Mouse (Mus musculus) heart, embryonic 13.5 days (tissue): ENCODE data around the gene Myo18a. TPM values are rescaled to one million over a fixed set of nuclear protein-coding genes. Genes with fewer than 3 reads are reported as not detected.

Experiments used
- ATAC-seq: fragments of 200-750 bp; cut with Nextera tagmentation; 2 replicates; pipeline ENCODE4 v1.8.0; 2017; ENCODE audit warnings: moderate TSS enrichment; ENCODE audit not compliant: insufficient number of reproducible peaks, low FRiP score, low TSS enrichment; ENCODE audit errors: extremely low read depth
- H3K27ac ChIP-seq: fragments of 300-500 bp; sonication (generic); replicated peaks from 2 replicates; pipeline ENCODE4 v1.5.1; 2015; ENCODE audit warnings: moderate library complexity, mild to moderate bottlenecking, inconsistent platforms
- H3K27me3 ChIP-seq: fragments of 300-500 bp; sonication (generic); replicated peaks from 2 replicates; pipeline ENCODE4 v1.6.1; 2015; ENCODE audit warnings: mild to moderate bottlenecking, inconsistent platforms
- H3K36me3 ChIP-seq: fragments of 300-500 bp; sonication (generic); 2 replicates; pipeline ENCODE4 v1.6.1; 2015; ENCODE audit warnings: mild to moderate bottlenecking, inconsistent platforms
- H3K4me1 ChIP-seq: fragments of 300-500 bp; sonication (generic); 2 replicates; pipeline ENCODE4 v1.6.1; 2015; ENCODE audit warnings: inconsistent platforms
- H3K4me2 ChIP-seq: fragments of 300-500 bp; sonication (generic); 2 replicates; pipeline ENCODE4 v1.6.1; 2015; ENCODE audit warnings: inconsistent platforms, mild to moderate bottlenecking, moderate library complexity
- H3K4me3 ChIP-seq: fragments of 300-500 bp; sonication (generic); 2 replicates; pipeline ENCODE4 v1.5.1; 2015; ENCODE audit warnings: moderate library complexity, mild to moderate bottlenecking, inconsistent platforms
- H3K9ac ChIP-seq: fragments of 300-500 bp; sonication (generic); 2 replicates; pipeline ENCODE4 v1.6.1; 2015; ENCODE audit warnings: inconsistent platforms, mild to moderate bottlenecking, moderate library complexity
- H3K9me3 ChIP-seq: fragments of 300-500 bp; sonication (generic); 2 replicates; pipeline ENCODE4 v1.6.1; 2016; ENCODE audit warnings: inconsistent platforms
- WGBS: fragments of 180-500 bp; shearing (Covaris S2); methylation state at CpG from one replicate; pipeline ENCODE4 v1.1.7; 2015; ENCODE audit warnings: mixed read lengths; 5-methylcytosine and 5-hydroxymethylcytosine counted together
- polyA plus RNA-seq: library from polyadenylated mRNA; unstranded; fragments of >200 nt; fragmentation: Nextera tagmentation; extraction: Ambion mirVana; gene quantifications from 2 replicates; pipeline ENCODE4 v1.2.1, GENCODE M21; 2015

Myo18a gene
- polyA plus RNA-seq, 1 experiment from 2014 or later = 100.0 TPM

DNA sequence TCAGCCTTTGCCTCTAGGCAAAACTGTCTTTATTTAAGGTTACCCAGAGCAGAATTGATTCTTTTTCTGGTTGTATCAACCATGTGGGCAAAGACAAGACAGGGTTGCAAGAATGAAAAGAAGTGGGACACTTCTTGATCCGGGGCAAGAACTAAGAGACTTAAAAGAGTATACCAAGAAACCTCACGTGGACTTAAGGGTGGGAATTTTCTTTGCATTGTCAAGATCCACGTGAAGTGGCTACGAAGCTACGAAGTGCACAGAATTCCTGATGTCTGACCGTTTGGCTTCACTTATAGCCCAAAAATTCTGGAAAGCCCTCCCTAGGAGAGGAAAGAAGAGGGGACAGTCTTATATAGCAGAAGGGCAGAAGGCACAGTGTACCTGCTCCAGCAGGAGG, 130.2 kb downstream of the Myo18a start:
- Histone ChIP-seq H3K4me1 (peaks cover 40% of the 10 kb centered on the region), H3K27ac (peak overlapping the region; percentile 87), H3K27me3 (peaks cover 26% of the 10 kb centered on the region), H3K9me3 (no peaks in the 10 kb centered on the region), H3K4me2 (peak overlapping the region; percentile 50), H3K4me3 (no peak overlapping the region), H3K9ac (peak overlapping the region; percentile 60), H3K36me3 (no peaks in the 10 kb centered on the region)
- no peak for ATAC-seq
- WGBS = 45% methylated on average over 6 of the region's 6 CpGs

DNA sequence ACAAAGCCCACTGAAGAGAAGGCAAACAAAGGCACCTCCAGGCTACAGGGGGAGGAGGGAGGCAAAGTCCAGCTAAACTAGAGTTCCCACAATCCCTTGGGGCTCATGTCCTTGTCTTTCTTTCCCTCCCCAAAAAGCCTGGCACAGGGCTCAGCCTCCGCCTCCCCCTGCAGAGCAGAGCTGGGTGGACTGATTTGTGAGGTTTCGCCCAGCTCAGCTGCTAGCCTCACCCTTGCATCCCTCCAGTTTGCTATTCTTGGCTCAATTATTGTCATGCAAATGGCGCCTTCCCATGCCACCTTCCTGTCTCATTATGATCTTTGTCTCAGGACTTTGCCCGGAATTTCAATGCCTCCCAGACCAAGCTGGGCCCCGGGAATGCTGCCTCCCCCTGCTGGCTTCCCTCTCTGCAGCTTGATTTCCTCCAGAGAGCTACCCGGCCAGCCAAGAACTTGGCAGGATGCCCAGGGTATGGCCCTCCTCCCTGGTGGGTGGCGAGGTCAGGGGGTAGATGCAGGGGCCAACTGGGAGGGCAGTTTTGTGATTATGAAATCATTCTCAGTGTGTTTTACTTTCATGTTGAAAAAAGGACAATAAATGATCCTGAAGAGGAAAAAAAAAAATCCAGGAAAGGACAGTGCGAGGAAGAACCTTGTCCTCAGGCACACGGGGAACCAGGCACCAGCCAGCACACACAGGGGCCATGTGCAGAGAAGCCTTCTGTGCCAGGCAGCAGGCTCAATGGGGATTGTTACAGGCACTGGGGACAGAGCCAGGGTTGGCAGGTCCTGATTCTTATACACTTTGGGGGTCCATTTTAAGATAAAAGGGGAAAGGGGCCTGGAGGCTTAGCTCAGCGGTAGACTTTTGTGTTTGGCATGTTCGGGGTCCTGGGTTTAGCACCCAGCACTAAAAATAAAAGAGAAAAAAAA, 131.0 kb downstream of the Myo18a start, which contains the start of gene Pipox:
Pipox (minus strand) TSS at position 310 of the 932 bp plus-strand sequence.
- peak; percentile 62 for ATAC-seq

GRCm38 (mm10) chr11:77894967-77895366, 131.9 kb downstream of the Myo18a start:
- Histone ChIP-seq H3K9me3 (no peaks in the 10 kb centered on the region), H3K4me1 (peaks cover 40% of the 10 kb centered on the region), H3K27me3 (peaks cover 33% of the 10 kb centered on the region), H3K4me3 (no peak overlapping the region), H3K36me3 (no peaks in the 10 kb centered on the region), H3K4me2 (no peak overlapping the region), H3K9ac (no peak overlapping the region), H3K27ac (no peak overlapping the region)
- WGBS = 83% methylated on average over 2 of the region's 2 CpGs
- no peak for ATAC-seq

More for the DNA sequence above, 131.0 kb downstream of the Myo18a start, which contains the start of gene Pipox:
- no peaks in the 10 kb centered on the region for H3K9me3 ChIP-seq
- no peaks in the 10 kb centered on the region for H3K36me3 ChIP-seq
- H3K4me1 ChIP-seq = peaks cover 40% of the 10 kb centered on the region
- peaks cover 33% of the 10 kb centered on the region for H3K27me3 ChIP-seq
- H3K9ac ChIP-seq = peak within 1 kb of the TSS; percentile 60
- WGBS = 19% methylated on average over 11 of the region's 11 CpGs
- peak within 1 kb of the TSS; percentile 87 for H3K27ac ChIP-seq
- peak within 1 kb of the TSS; percentile 50 for H3K4me2 ChIP-seq
- no peak within 1 kb of the TSS for H3K4me3 ChIP-seq

DNA sequence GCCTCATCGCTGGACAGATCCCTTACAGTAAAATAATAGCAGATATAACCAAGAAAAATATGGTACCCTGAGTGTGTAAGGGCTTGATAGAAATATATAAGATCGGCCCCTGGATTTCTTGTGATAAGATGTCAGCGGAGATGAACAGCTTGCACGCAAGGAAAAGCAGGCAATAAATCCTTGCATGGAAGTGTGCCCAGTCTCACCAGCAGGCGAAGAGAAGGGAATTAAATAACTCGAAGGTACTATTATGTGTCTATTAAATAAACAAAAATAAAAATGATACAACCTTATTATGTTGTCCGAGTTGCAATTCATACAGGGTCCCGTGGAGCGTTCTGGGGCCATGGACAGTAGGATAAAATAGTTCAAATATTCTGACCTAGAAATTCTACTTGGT, 133.0 kb downstream of the Myo18a start:
- no peak for ATAC-seq
- H3K27me3 ChIP-seq = peaks cover 33% of the 10 kb centered on the region
- no peak overlapping the region for H3K27ac ChIP-seq
- H3K4me3 ChIP-seq = no peak overlapping the region
- no peaks in the 10 kb centered on the region for H3K9me3 ChIP-seq
- peaks cover 40% of the 10 kb centered on the region for H3K4me1 ChIP-seq
- H3K4me2 ChIP-seq = no peak overlapping the region
- WGBS = 80% methylated on average over 9 of the region's 9 CpGs
- no peak overlapping the region for H3K9ac ChIP-seq
- H3K36me3 ChIP-seq = no peaks in the 10 kb centered on the region

GRCm38 (mm10) chr11:77896480-77896819, 133.4 kb downstream of the Myo18a start:
- WGBS = 61% methylated on average over 6 of the region's 6 CpGs
- no peaks in the 10 kb centered on the region for H3K36me3 ChIP-seq
- H3K9ac ChIP-seq = peak overlapping the region; percentile 51; the same call in 1 of the 2 replicates
- no peak overlapping the region for H3K27ac ChIP-seq
- H3K4me3 ChIP-seq = peak overlapping the region; percentile 26
- peaks cover 36% of the 10 kb centered on the region for H3K27me3 ChIP-seq
- H3K4me1 ChIP-seq = peaks cover 40% of the 10 kb centered on the region
- H3K9me3 ChIP-seq = no peaks in the 10 kb centered on the region
- ATAC-seq = no peak
- peak overlapping the region; percentile 61 for H3K4me2 ChIP-seq

DNA sequence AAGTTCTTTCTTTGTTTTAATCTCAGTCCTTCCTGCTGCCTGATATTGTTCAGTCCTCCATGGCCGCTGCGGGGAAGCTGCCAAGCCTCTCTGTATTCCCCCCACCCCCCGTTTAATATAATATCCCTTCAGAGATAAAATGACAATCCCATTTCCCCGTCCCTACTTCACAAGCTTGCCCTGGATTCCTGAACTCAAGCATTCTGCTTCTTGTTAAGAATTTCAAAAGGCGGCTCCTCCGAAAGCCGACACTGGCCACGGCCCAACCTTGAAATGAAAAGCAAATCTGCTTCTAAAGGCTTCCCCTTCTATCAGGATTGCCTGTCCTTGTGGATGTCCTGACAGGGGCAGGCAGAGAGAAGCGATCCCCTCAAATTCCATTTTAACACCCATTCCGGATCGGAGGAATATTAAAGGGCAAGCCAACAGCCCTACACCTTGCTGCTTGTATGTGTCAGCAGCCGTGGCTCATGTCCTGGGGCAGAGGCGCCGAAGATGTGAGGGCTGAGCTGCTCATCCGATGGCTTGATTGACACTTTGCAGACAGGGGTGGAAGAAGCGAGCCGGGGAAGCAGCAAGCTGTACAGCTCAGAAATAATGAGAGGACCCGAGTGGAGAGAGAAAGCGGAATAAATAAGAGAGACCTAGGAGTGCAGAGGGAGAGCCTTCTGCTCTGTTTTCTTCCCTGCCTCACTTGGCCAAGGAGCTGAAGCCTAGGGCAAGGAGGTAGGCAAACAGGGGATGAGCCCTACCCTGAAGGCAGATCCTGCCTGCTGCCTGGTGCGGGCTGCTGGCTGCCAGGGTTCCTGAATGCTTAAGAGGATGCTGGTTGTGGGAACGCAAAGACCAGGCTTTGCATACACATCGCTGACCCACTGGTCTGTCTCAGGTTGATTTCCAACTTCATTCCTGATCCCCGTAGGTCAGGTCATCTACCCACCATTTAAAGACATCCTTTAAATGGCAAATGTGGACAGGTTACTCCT, 134.1 kb downstream of the Myo18a start:
- peak overlapping the region; percentile 61 for H3K4me2 ChIP-seq
- H3K27me3 ChIP-seq = peaks cover 40% of the 10 kb centered on the region
- H3K9me3 ChIP-seq = no peaks in the 10 kb centered on the region
- H3K9ac ChIP-seq = peak overlapping the region; percentile 51; the same call in 1 of the 2 replicates
- H3K36me3 ChIP-seq = no peaks in the 10 kb centered on the region
- H3K4me3 ChIP-seq = peak overlapping the region; percentile 26
- ATAC-seq = no peak
- no peak overlapping the region for H3K27ac ChIP-seq
- WGBS = 15% methylated on average over 23 of the region's 23 CpGs
- peaks cover 42% of the 10 kb centered on the region for H3K4me1 ChIP-seq

GRCm38 (mm10) chr11:77900187-77900586, 137.1 kb downstream of the Myo18a start:
- Histone ChIP-seq H3K4me1 (peaks cover 22% of the 10 kb centered on the region), H3K27ac (no peak overlapping the region), H3K36me3 (no peaks in the 10 kb centered on the region), H3K4me2 (no peak overlapping the region), H3K9ac (no peak overlapping the region), H3K27me3 (peaks cover 46% of the 10 kb centered on the region), H3K4me3 (no peak overlapping the region), H3K9me3 (no peaks in the 10 kb centered on the region)
- WGBS = 79% methylated on average over 3 of the region's 3 CpGs
- no peak for ATAC-seq

- ATAC-seq = no peak
- no peak overlapping the region for H3K27ac ChIP-seq
- peaks cover 22% of the 10 kb centered on the region for H3K4me1 ChIP-seq
Measured at GRCm38 (mm10) chr11:77900696-77901095, 137.7 kb downstream of the Myo18a start.

GRCm38 (mm10) chr11:77901366-77901765, 138.3 kb downstream of the Myo18a start:
- 61% methylated on average over 5 of the region's 5 CpGs for WGBS
- no peak for ATAC-seq
- H3K4me1 ChIP-seq = peaks cover 22% of the 10 kb centered on the region
- no peaks in the 10 kb centered on the region for H3K9me3 ChIP-seq
- H3K27ac ChIP-seq = no peak overlapping the region
- no peak overlapping the region for H3K4me2 ChIP-seq
- H3K27me3 ChIP-seq = peaks cover 42% of the 10 kb centered on the region
- H3K9ac ChIP-seq = no peak overlapping the region
- H3K4me3 ChIP-seq = no peak overlapping the region
- no peaks in the 10 kb centered on the region for H3K36me3 ChIP-seq

More at GRCm38 (mm10) chr11:77900696-77901095, 137.7 kb downstream of the Myo18a start:
- Histone ChIP-seq H3K9ac (no peak overlapping the region), H3K4me3 (no peak overlapping the region), H3K36me3 (no peaks in the 10 kb centered on the region), H3K4me2 (no peak overlapping the region), H3K27me3 (peaks cover 44% of the 10 kb centered on the region), H3K9me3 (no peaks in the 10 kb centered on the region)
- WGBS = 73% methylated on average over 4 of the region's 4 CpGs

DNA sequence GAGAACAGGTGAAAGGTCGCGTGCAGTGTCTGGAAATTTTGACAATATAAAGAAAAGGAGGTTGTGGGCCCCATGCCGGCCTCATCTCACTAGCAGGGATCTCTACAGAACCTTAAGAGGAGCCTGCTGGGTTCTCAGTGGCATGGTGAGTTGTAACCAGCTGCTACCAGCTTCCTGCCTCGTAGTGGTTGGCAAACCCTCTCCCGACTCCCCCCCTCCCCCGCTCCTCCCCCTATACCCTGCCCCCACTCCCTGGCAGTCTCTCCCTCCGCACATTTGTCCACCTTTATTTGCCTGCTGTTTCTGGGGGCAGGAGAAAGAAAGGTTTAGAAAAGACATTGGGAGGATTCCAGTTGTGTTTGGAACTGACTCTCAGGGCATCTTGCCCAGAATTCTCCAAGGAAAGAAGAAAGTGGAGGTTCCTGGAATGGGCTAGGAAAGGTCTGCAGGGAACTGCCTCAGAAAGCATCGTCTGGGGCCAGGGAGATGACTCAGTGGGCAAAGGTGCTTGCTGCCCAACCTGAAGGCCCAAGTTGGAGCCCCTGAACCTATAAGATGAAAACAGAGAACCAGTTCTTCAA, 138.8 kb downstream of the Myo18a start:
- Histone ChIP-seq H3K4me1 (peaks cover 20% of the 10 kb centered on the region), H3K9ac (no peak overlapping the region), H3K4me2 (no peak overlapping the region), H3K4me3 (no peak overlapping the region), H3K27me3 (peaks cover 46% of the 10 kb centered on the region), H3K27ac (no peak overlapping the region), H3K36me3 (no peaks in the 10 kb centered on the region), H3K9me3 (no peaks in the 10 kb centered on the region)
- ATAC-seq = no peak
- WGBS = 51% methylated on average over 8 of the region's 8 CpGs

DNA sequence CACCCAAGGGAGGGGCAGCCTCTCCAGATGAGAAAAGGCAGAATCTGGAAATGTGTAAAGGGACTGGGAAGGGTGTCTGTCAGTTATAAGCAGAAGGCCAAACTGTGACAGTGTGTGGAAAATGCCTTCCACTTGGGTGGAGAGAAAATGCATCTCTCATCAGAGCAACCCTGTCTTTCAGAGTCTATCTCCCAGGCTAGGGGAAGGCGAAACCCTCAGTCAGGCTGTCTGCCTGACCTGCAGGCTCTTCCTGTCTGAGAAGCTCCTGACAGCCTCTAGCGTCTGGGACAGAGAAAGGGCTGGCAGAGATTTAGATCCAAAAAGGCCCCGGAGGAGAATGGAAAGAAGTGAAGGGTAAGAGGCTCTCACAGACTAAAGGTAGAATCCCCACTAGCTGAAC, 140.7 kb downstream of the Myo18a start:
- H3K4me3 ChIP-seq = no peak overlapping the region
- H3K4me2 ChIP-seq = no peak overlapping the region
- no peak overlapping the region for H3K9ac ChIP-seq
- peaks cover 17% of the 10 kb centered on the region for H3K4me1 ChIP-seq
- WGBS = 17% methylated on average over 3 of the region's 3 CpGs
- no peak overlapping the region for H3K27ac ChIP-seq
- H3K27me3 ChIP-seq = peaks cover 39% of the 10 kb centered on the region
- H3K9me3 ChIP-seq = no peaks in the 10 kb centered on the region
- no peaks in the 10 kb centered on the region for H3K36me3 ChIP-seq
- no peak for ATAC-seq
